Mouse (Mus musculus) c-Kit-negative CD71-positive TER-119-positive erythroid progenitor cells, embryonic 14.5 days (primary cell): ENCODE data around the gene Nfat5.

Experiments
- DNase-seq: peaks from one replicate; pipeline ENCODE4 v3.0.0-alpha.2; 2013; ENCODE audit warnings: low read depth, low spot score

Nfat5 gene

GRCm38 (mm10) chr8:107397665-107398064 lies 104.4 kb downstream of the Nfat5 start:
- DNase-seq = no peak

- no peak for DNase-seq
Observed at GRCm38 (mm10) chr8:107399495-107399894, 106.2 kb downstream of the Nfat5 start.

DNA sequence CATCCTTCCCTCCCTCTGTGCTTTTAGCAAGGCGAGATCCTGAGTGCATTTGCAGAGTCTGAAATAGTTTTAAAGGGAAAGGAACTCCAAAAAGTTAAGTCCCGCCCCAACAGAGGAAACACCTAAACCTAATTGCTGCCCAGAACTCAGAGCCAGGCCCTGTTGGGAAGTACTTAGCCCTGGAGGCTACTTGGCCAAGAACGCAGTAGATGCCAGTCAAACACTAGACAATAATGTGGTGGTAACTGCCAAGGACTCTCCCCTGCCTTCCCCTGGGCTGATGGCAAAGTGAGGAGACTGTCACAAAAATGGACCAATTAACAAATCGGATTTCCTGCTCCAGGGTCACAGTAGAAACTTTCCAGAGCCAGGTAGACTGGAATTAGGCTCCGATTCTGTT lies 108.6 kb downstream of the Nfat5 start:
- no peak for DNase-seq

DNA sequence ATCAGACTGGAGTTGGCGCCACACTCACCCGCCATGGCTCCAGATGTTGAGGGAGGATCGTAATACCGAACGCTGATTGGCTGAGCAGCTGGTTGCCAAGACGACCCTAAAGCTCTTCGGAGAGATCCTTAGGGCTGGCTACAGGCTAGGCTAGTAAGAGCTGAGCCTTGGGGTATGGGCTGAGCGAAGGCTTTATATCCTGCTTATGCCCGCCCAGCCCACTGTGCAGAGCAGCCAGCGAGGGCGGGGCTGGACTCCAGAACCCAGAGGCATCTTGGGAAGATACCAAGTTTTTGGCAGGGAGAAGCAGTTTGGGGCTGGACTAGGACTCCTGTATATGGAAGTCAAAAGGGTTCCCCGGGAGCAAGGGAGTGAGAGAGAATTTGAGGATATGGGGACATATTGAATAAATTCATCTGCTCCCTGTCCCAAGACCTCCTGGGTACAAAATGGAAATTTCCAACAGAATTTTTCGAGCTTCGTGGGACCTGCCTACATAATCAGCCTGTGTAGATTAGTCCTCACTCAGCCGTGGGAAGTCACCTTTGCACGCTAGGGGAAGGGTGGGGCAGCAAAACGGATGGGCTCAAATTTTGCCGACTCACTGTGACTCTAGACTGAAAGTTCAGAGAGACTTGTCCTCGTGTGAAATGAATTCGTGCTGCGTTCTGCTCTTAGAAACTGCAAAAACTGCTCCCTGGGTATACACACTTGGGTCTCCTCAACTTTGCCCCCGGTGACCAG lies 109.9 kb downstream of the Nfat5 start, which contains the start of gene Nqo1:
Gene Nqo1 (minus strand): TSS at position 169 of the 744 bp plus-strand sequence.
- peak; percentile 92 for DNase-seq

GRCm38 (mm10) chr8:107404057-107404456 lies 110.8 kb downstream of the Nfat5 start:
- peak; percentile 48 for DNase-seq

DNA sequence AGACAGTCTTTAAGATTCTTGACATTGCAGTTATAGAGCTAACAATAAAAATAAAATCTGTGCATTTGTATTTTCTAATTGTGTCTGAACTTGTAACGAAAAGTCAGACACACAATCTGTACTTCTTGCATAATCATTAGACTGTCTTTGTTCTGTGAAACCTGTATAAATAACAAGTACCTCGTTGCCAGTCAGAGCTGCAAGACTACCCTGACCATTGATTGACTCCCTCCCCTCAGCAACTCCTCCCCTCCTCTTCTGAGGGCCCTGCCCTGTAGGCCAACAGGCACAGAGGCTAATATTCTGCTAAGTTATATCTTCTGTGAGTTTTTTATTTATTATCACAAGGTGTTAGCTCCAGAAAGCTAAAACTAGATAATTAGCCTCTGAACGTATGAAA lies 112.7 kb downstream of the Nfat5 start:
- no peak for DNase-seq

GRCm38 (mm10) chr8:107411391-107411790 lies 118.1 kb downstream of the Nfat5 start:
- no peak for DNase-seq

DNA sequence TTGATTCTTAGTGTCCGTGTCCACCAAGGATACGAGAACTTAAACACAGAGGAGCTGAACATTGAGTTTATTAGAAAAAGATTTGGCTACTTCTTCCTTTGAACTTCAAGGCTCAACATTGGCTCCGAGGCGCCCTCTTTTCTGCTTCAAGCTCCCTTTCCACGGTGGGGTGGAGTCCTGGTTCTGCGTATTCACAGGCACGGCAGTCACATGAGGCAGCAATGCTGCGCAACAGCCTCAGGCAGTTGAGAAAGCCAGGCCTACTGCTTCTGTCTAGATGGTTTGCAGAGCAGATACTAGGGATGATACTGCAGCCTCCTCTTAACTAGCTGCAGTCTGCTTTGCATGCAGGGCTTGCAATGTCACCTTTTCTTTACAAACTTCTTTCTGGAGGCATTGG lies 119.3 kb downstream of the Nfat5 start:
- no peak for DNase-seq

DNA sequence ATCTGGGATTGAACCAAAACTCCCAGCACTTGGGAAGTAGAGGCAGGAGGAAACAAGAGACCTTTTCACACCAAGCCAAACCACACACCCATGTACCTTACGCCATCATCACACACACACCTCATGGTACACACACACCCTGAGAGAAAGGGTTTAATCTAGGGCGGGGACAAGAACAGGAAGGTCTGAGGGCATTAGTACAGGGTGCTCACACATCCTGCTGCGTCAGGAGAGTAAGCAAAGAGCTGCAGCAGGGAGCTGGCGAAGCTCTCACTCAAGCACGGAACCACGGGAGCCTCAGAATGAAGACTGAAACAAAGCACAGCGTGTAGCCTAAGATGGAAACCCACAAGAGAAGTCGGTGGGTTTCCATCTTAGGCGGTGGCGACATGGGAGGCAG lies 120.6 kb downstream of the Nfat5 start:
- DNase-seq = no peak

GRCm38 (mm10) chr8:107417001-107417400 lies 123.7 kb downstream of the Nfat5 start:
- no peak for DNase-seq

GRCm38 (mm10) chr8:107424176-107424575 lies 130.9 kb downstream of the Nfat5 start:
- DNase-seq = no peak

- peak; percentile 97 for DNase-seq
Observed at GRCm38 (mm10) chr8:107424597-107425229, 131.4 kb downstream of the Nfat5 start, which contains the start of gene Nob1. Gene Nob1, minus strand, starts transcription at chr8:107425051.

GRCm38 (mm10) chr8:107425230-107425597 lies 131.9 kb downstream of the Nfat5 start:
- DNase-seq = no peak
